Mouse (Mus musculus) midbrain, postnatal 0 days (tissue): Measurements from ENCODE around the gene Cacfd1. TPM values are rescaled to one million over a fixed set of nuclear protein-coding genes. Genes with fewer than 3 reads are reported as not detected.

Source experiments
- ATAC-seq: fragments of 200-750 bp; cut with Nextera tagmentation; 2 replicates; pipeline ENCODE4 v1.8.0; 2017; ENCODE audit warnings: moderate number of reproducible peaks, mild to moderate bottlenecking, moderate TSS enrichment, moderate library complexity; ENCODE audit not compliant: low FRiP score
- DNase-seq: peaks from one replicate; pipeline ENCODE4 v3.0.0-alpha.2; 2015; ENCODE audit warnings: low spot score
- H3K27ac ChIP-seq: fragments of 300-500 bp; sonication (generic); 2 replicates; pipeline ENCODE4 v1.5.1; 2014; ENCODE audit warnings: low read depth, mild to moderate bottlenecking, low read length, mixed read lengths
- H3K27me3 ChIP-seq: fragments of 300-500 bp; sonication (generic); 2 replicates; pipeline ENCODE4 v1.6.1; 2014; ENCODE audit warnings: low read length, control low read depth, mixed read lengths; ENCODE audit not compliant: insufficient read depth
- H3K36me3 ChIP-seq: fragments of 300-500 bp; sonication (generic); 2 replicates; pipeline ENCODE4 v1.6.1; 2014; ENCODE audit warnings: low read length, control low read depth, mixed read lengths; ENCODE audit not compliant: insufficient read depth
- H3K4me1 ChIP-seq: fragments of 300-500 bp; sonication (generic); 2 replicates; pipeline ENCODE4 v1.6.1; 2014; ENCODE audit warnings: mild to moderate bottlenecking, control low read depth, antibody characterized with exemption, low read length, mixed read lengths; ENCODE audit not compliant: insufficient read depth
- H3K4me2 ChIP-seq: fragments of 300-500 bp; sonication (generic); 2 replicates; pipeline ENCODE4 v1.6.1; 2014; ENCODE audit warnings: low read depth, mild to moderate bottlenecking, low read length, mixed read lengths; ENCODE audit not compliant: poor library complexity, severe bottlenecking
- H3K4me3 ChIP-seq: fragments of 300-500 bp; sonication (generic); 2 replicates; pipeline ENCODE4 v1.5.1; 2014; ENCODE audit warnings: low read depth, mild to moderate bottlenecking, low read length, moderate library complexity
- H3K9ac ChIP-seq: fragments of 300-500 bp; sonication (generic); replicated peaks from 2 replicates; pipeline ENCODE4 v1.6.1; 2014; ENCODE audit warnings: mild to moderate bottlenecking, low read length, moderate library complexity, mixed read lengths; ENCODE audit not compliant: poor library complexity, severe bottlenecking
- H3K9me3 ChIP-seq: fragments of 300-500 bp; sonication (generic); 2 replicates; pipeline ENCODE4 v1.6.1; 2016; ENCODE audit warnings: low read length, control low read depth
- CTCF ChIP-seq: IDR thresholded peaks from 2 replicates; pipeline ENCODE4 v1.5.1; 2016; ENCODE audit warnings: antibody characterized with exemption, mild to moderate bottlenecking
- WGBS: fragments of 180-500 bp; shearing (Covaris S2); extraction: QIAGEN DNeasy Blood & Tissue Kit; methylation state at CpG from one replicate; pipeline ENCODE4 v1.1.7; 2014; 5-methylcytosine and 5-hydroxymethylcytosine counted together
- polyA plus RNA-seq: library from polyadenylated mRNA; unstranded; fragments of >200 nt; fragmentation: Nextera tagmentation; extraction: Ambion mirVana; gene quantifications from 2 replicates; pipeline ENCODE4 v1.2.1, GENCODE M21; 2015
- total RNA-seq: library from RNA; depleted of rRNA; stranded (reverse); fragments of >200 nt; gene quantifications from 2 replicates; pipeline ENCODE4 v1.2.3, GENCODE M21; 2014; rRNA removed

Cacfd1 gene
- total RNA-seq (52.8 and 63.0 TPM in 2 replicates), polyA plus RNA-seq (97.1 and 98.8 TPM in 2 replicates)

- peak within 1 kb of the TSS; percentile 83 for H3K27ac ChIP-seq
- 1% methylated on average over 43 of the region's 43 CpGs for WGBS
- peak within 1 kb of the TSS; percentile 84 for H3K4me2 ChIP-seq
- H3K4me1 ChIP-seq: peaks cover 16% of the 10 kb centered on the region; the same call in 1 of the 2 replicates
- no peak for TF ChIP-seq CTCF
- peaks cover 12% of the 10 kb centered on the region for H3K36me3 ChIP-seq
- DNase-seq (peak; percentile 92), ATAC-seq (peak; percentile 94)
- H3K27me3 ChIP-seq: no peaks in the 10 kb centered on the region
- no peaks in the 10 kb centered on the region for H3K9me3 ChIP-seq
- H3K4me3 ChIP-seq: peak within 1 kb of the TSS; percentile 67
- H3K9ac ChIP-seq: peak within 1 kb of the TSS; percentile 93
Measured at GRCm38 (mm10) chr2:27009714-27010244, at the start of gene Cacfd1. Cacfd1 (plus strand) TSS chr2:27009926.

- Histone ChIP-seq H3K9ac (no peak overlapping the region), H3K36me3 (peaks cover 34% of the 10 kb centered on the region), H3K4me2 (no peak overlapping the region), H3K27ac (no peak overlapping the region), H3K27me3 (no peaks in the 10 kb centered on the region), H3K4me3 (no peak overlapping the region), H3K4me1 (peaks cover 16% of the 10 kb centered on the region), H3K9me3 (no peaks in the 10 kb centered on the region)
- WGBS: 75% methylated on average over 4 of the region's 4 CpGs
- DNase-seq (peak; percentile 27), ATAC-seq (no peak)
- peak; percentile 76 for TF ChIP-seq CTCF
Measured at GRCm38 (mm10) chr2:26960756-26961155, 49.0 kb upstream of the Cacfd1 start.

DNA sequence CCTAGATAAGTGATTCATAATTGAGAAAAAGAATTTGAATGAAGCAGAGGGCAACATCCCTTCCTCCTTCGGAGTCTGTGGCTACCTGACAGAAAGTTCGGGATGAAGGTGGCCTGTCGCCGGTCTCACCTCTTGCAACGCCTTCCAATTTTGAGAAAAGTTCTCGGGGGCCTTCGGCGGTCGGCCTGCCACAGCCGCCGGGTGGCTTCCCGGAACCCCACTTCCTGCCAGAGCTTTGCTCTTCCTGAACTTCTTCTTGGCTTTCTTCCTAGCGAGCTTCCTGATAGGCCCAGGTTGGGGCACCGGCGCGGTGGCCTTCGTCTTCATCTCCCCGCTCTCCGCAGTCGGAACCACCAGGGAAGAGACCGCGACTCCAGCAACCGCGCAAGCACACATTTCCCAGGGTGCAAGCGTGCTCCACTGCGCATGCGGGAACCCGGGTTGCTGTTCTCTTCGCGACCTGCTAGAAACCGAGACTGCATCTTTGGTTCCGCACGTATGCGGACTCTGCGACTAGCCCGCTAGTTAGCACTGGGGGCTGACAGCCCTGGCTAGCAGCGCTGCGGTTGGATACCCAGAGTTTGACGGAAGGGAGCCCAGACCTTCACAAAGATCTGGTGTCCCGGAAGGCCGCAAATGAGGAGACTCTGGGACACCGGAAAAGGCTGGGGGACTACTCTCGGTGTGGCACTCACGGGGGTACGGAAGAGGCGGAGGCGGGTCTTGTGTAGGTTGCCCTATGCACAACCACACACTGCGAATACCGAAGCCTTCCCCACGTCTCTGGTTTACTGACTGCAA, 45.6 kb upstream of the Cacfd1 start, which contains the start of gene Rexo4:
Gene Rexo4 (minus strand): TSS at position 464 of the 801 bp plus-strand sequence.
- H3K9ac ChIP-seq: peak within 1 kb of the TSS; percentile 60
- H3K9me3 ChIP-seq: no peaks in the 10 kb centered on the region
- H3K4me1 ChIP-seq: peaks cover 16% of the 10 kb centered on the region
- H3K4me3 ChIP-seq: peak within 1 kb of the TSS; percentile 64
- H3K36me3 ChIP-seq: peaks cover 7% of the 10 kb centered on the region; the same call in 1 of the 2 replicates
- DNase-seq (peak; percentile 98), ATAC-seq (peak; percentile 97)
- peak; percentile 9; the same call in 1 of the 2 replicates for TF ChIP-seq CTCF
- H3K27me3 ChIP-seq: no peaks in the 10 kb centered on the region
- under 1% methylated on average over 50 of the region's 50 CpGs for WGBS
- peak within 1 kb of the TSS; percentile 94 for H3K27ac ChIP-seq
- peak within 1 kb of the TSS; percentile 79 for H3K4me2 ChIP-seq

DNA sequence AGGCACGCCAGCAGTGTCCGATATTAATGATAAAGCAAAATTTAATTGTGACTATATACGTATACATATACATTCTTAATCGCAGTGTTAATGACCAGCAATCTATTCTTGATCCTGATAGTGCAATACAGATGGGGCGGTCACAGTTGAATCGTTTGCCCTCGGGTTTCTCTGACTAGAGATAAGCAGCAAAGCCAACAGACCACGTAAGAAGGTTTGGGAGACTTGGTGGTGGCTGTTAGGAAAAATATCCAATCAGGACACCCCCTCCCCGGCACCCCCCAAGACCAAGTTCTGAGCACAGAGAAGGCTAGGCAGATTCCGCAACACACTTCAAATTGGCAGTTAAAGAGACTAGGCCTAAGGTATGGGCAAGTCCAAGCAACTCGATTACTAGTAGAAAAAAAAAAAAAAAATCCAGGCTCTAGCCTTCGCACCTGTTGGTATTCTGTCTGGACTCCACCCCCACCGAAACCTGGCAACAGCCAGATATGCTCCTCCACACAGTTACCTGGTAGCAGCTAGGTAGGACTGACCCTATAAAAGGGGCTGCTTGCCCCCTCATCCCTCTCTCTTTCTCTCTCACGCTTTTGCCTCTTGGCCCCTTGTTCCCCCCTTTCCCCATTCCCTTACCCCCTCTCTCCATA, 44.9 kb upstream of the Cacfd1 start:
- DNase-seq (no peak), ATAC-seq (peak; percentile 21)
- no peak for TF ChIP-seq CTCF
- Histone ChIP-seq H3K4me3 (peak overlapping the region; percentile 64), H3K36me3 (peaks cover 6% of the 10 kb centered on the region; the same call in 1 of the 2 replicates), H3K9ac (peak overlapping the region; percentile 60), H3K4me2 (peak overlapping the region; percentile 79), H3K27me3 (no peaks in the 10 kb centered on the region), H3K9me3 (no peaks in the 10 kb centered on the region), H3K27ac (peak overlapping the region; percentile 94), H3K4me1 (peaks cover 16% of the 10 kb centered on the region)
- 18% methylated on average over 14 of the region's 14 CpGs for WGBS

DNA sequence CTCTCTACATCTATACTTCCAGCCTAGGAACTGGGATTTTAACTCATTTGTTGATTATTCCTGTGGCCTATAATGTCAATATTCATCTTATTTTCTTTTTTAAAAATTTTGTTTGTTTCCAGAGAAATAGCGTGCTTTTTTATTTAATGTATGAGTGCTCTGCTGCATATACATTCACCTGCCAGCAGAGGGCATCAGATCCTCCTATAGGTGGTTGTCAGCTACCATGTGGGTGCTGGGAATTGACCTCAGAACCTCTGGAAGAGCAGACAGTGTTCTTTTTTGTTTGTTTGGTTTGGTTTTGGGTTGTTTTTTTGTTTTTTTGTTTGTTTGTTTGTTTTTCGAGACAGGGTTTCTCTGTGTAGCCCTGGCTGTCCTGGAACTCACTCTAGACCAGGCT, 42.5 kb upstream of the Cacfd1 start:
- Histone ChIP-seq H3K4me1 (peaks cover 8% of the 10 kb centered on the region; the same call in 1 of the 2 replicates), H3K9ac (no peak overlapping the region), H3K27ac (no peak overlapping the region), H3K36me3 (no peaks in the 10 kb centered on the region), H3K4me2 (no peak overlapping the region), H3K9me3 (no peaks in the 10 kb centered on the region), H3K4me3 (no peak overlapping the region), H3K27me3 (no peaks in the 10 kb centered on the region)
- no peak for TF ChIP-seq CTCF
- ATAC-seq (no peak), DNase-seq (no peak)
- WGBS: 71% methylated on average over 2 of the region's 2 CpGs
